Mouse (Mus musculus): Measurements from ENCODE around the gene Zhx3. TPM values are rescaled to one million over a fixed set of nuclear protein-coding genes. Genes with fewer than 3 reads are reported as not detected.

Zhx3 gene
- polyA plus RNA-seq, 1 experiment from 2014 or later = 17.9 TPM

GRCm38 (mm10) chr2:160741580-160741979 lies 131.2 kb downstream of the Zhx3 start:
- ATAC-seq (ENCODE audit: low FRiP score) (no peak), DNase-seq (ENCODE audit: low spot score) (no peak)
- no peaks in the 10 kb centered on the region for H3K9me3 ChIP-seq (ENCODE audit: control insufficient read depth, low read length)
- H3K4me1 ChIP-seq (replicated peaks; ENCODE audit: control insufficient read depth, insufficient read depth, low read length) = peaks cover 18% of the 10 kb centered on the region; the same call in 1 of the 2 replicates
- H3K36me3 ChIP-seq (replicated peaks; ENCODE audit: control insufficient read depth, insufficient read depth) = peaks cover 22% of the 10 kb centered on the region
- H3K27ac ChIP-seq = no peak overlapping the region
- no peak overlapping the region for H3K9ac ChIP-seq
- H3K27me3 ChIP-seq (ENCODE audit: control insufficient read depth, insufficient read depth, low read length) = no peaks in the 10 kb centered on the region
- 85% methylated on average over 3 of the region's 3 CpGs for WGBS
- no peak overlapping the region for H3K4me2 ChIP-seq (replicated peaks)
- H3K4me3 ChIP-seq (replicated peaks; ENCODE audit: low read length) = no peak overlapping the region

GRCm38 (mm10) chr2:160740521-160741156 lies 132.2 kb downstream of the Zhx3 start:
- H3K27ac ChIP-seq = no peak overlapping the region
- H3K4me2 ChIP-seq (replicated peaks) = no peak overlapping the region
- no peaks in the 10 kb centered on the region for H3K9me3 ChIP-seq (ENCODE audit: control insufficient read depth, low read length)
- no peak overlapping the region for H3K9ac ChIP-seq
- H3K4me1 ChIP-seq (replicated peaks; ENCODE audit: control insufficient read depth, insufficient read depth, low read length) = peaks cover 24% of the 10 kb centered on the region; the same call in 1 of the 2 replicates
- 49% methylated on average over 11 of the region's 11 CpGs for WGBS
- H3K36me3 ChIP-seq (replicated peaks; ENCODE audit: control insufficient read depth, insufficient read depth) = peaks cover 26% of the 10 kb centered on the region
- no peak overlapping the region for H3K4me3 ChIP-seq (replicated peaks; ENCODE audit: low read length)
- H3K27me3 ChIP-seq (ENCODE audit: control insufficient read depth, insufficient read depth, low read length) = no peaks in the 10 kb centered on the region
- ATAC-seq (ENCODE audit: low FRiP score) = no peak
- no peak for DNase-seq (ENCODE audit: low spot score)

- Histone ChIP-seq H3K27me3 (ENCODE audit: control insufficient read depth, insufficient read depth, low read length) (no peaks in the 10 kb centered on the region), H3K27ac (peak overlapping the region; percentile 58; the same call in 1 of the 2 replicates), H3K36me3 (replicated peaks; ENCODE audit: control insufficient read depth, insufficient read depth) (peaks cover 29% of the 10 kb centered on the region), H3K4me2 (replicated peaks) (no peak overlapping the region), H3K4me1 (replicated peaks; ENCODE audit: control insufficient read depth, insufficient read depth, low read length) (peaks cover 32% of the 10 kb centered on the region), H3K9ac (no peak overlapping the region), H3K9me3 (ENCODE audit: control insufficient read depth, low read length) (no peaks in the 10 kb centered on the region), H3K4me3 (replicated peaks; ENCODE audit: low read length) (no peak overlapping the region)
- WGBS = 60% methylated on average over 2 of the region's 2 CpGs
- ATAC-seq (ENCODE audit: low FRiP score) = no peak
- DNase-seq (ENCODE audit: low spot score) = no peak
These were observed 133.0 kb downstream of the Zhx3 start for GRCm38 (mm10) chr2:160739647-160740356.

- Histone ChIP-seq H3K27me3 (ENCODE audit: control insufficient read depth, insufficient read depth, low read length) (no peaks in the 10 kb centered on the region), H3K36me3 (replicated peaks; ENCODE audit: control insufficient read depth, insufficient read depth) (peaks cover 34% of the 10 kb centered on the region), H3K4me1 (replicated peaks; ENCODE audit: control insufficient read depth, insufficient read depth, low read length) (peaks cover 47% of the 10 kb centered on the region), H3K4me3 (replicated peaks; ENCODE audit: low read length) (no peak overlapping the region), H3K9ac (no peak overlapping the region), H3K4me2 (replicated peaks) (no peak overlapping the region), H3K27ac (no peak overlapping the region), H3K9me3 (ENCODE audit: control insufficient read depth, low read length) (no peaks in the 10 kb centered on the region)
- ATAC-seq (ENCODE audit: low FRiP score) (no peak), DNase-seq (ENCODE audit: low spot score) (no peak)
- 80% methylated on average over 5 of the region's 5 CpGs for WGBS
These were observed 134.4 kb downstream of the Zhx3 start for GRCm38 (mm10) chr2:160738354-160738753.

DNA sequence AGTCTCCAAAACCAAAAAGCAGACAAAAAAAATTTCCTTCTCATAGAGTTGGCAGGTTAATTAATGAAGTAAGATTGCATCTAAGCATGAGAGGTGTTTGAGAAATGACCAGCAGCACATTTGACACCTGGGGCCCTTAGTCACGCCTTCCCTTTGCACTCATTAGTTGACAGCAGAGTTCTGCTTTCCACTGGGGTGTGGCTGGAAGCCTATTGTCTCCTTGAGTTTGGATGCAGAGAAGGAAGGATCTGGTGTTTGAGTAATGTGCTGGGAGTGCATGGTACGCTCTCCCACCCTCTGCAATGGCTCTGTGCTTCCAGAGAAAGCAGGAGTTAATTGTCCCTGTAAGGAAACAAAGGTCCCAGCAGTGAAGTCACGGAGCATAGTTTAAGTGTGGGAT lies 136.3 kb downstream of the Zhx3 start:
- H3K27ac ChIP-seq = no peak overlapping the region
- H3K4me2 ChIP-seq (replicated peaks) = no peak overlapping the region
- no peaks in the 10 kb centered on the region for H3K27me3 ChIP-seq (ENCODE audit: control insufficient read depth, insufficient read depth, low read length)
- ATAC-seq (ENCODE audit: low FRiP score) (no peak), DNase-seq (ENCODE audit: low spot score) (no peak)
- 90% methylated on average over 3 of the region's 3 CpGs for WGBS
- peaks cover 58% of the 10 kb centered on the region for H3K4me1 ChIP-seq (replicated peaks; ENCODE audit: control insufficient read depth, insufficient read depth, low read length)
- no peaks in the 10 kb centered on the region for H3K9me3 ChIP-seq (ENCODE audit: control insufficient read depth, low read length)
- no peak overlapping the region for H3K4me3 ChIP-seq (replicated peaks; ENCODE audit: low read length)
- H3K36me3 ChIP-seq (replicated peaks; ENCODE audit: control insufficient read depth, insufficient read depth) = peaks cover 25% of the 10 kb centered on the region
- H3K9ac ChIP-seq = no peak overlapping the region

GRCm38 (mm10) chr2:160735706-160736310 lies 137.0 kb downstream of the Zhx3 start:
- Histone ChIP-seq H3K4me2 (replicated peaks) (no peak overlapping the region), H3K4me3 (replicated peaks; ENCODE audit: low read length) (no peak overlapping the region), H3K9me3 (ENCODE audit: control insufficient read depth, low read length) (no peaks in the 10 kb centered on the region), H3K27ac (no peak overlapping the region), H3K4me1 (replicated peaks; ENCODE audit: control insufficient read depth, insufficient read depth, low read length) (peaks cover 53% of the 10 kb centered on the region), H3K27me3 (ENCODE audit: control insufficient read depth, insufficient read depth, low read length) (no peaks in the 10 kb centered on the region), H3K9ac (no peak overlapping the region), H3K36me3 (replicated peaks; ENCODE audit: control insufficient read depth, insufficient read depth) (peaks cover 25% of the 10 kb centered on the region)
- WGBS = 87% methylated on average over 5 of the region's 5 CpGs
- ATAC-seq (ENCODE audit: low FRiP score) = no peak
- no peak for DNase-seq (ENCODE audit: low spot score)

DNA sequence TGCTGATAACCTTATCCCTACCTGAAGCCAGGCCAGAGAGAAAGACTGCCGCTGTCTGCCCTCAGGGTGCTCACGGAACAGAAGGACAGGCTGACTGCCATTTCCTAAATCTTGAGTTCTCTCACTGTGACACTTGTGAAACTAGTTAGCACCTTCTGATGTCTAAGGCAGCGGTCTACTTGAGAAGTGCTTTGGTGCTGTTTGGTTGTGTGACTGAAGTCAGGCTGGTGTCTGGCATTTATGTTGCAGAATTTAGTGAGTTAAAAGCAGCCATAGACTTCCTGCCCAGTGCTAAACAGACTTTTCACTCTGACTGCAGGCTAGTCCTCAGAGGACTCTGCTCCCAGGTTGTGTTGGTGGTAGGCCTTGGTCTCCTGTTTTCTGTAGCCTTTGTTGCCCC lies 138.5 kb downstream of the Zhx3 start:
- peak overlapping the region; percentile 88 for H3K4me2 ChIP-seq (replicated peaks)
- no peak for ATAC-seq (ENCODE audit: low FRiP score)
- whole genome bisulfite sequencing = 90% methylated on average over 3 of the region's 3 CpGs
- H3K9ac ChIP-seq = 0 out of 2 replicates have a peak overlapping the region, but pooled peaks have one; percentile 100
- no peak overlapping the region for H3K27ac ChIP-seq
- no peak for DNase-seq (ENCODE audit: low spot score)
- H3K36me3 ChIP-seq (replicated peaks; ENCODE audit: control insufficient read depth, insufficient read depth) = peaks cover 25% of the 10 kb centered on the region; the same call in 1 of the 2 replicates
- no peak overlapping the region for H3K4me3 ChIP-seq (replicated peaks; ENCODE audit: low read length)
- no peaks in the 10 kb centered on the region for H3K9me3 ChIP-seq (ENCODE audit: control insufficient read depth, low read length)
- peaks cover 48% of the 10 kb centered on the region for H3K4me1 ChIP-seq (replicated peaks; ENCODE audit: control insufficient read depth, insufficient read depth, low read length)
- no peaks in the 10 kb centered on the region for H3K27me3 ChIP-seq (ENCODE audit: control insufficient read depth, insufficient read depth, low read length)

DNA sequence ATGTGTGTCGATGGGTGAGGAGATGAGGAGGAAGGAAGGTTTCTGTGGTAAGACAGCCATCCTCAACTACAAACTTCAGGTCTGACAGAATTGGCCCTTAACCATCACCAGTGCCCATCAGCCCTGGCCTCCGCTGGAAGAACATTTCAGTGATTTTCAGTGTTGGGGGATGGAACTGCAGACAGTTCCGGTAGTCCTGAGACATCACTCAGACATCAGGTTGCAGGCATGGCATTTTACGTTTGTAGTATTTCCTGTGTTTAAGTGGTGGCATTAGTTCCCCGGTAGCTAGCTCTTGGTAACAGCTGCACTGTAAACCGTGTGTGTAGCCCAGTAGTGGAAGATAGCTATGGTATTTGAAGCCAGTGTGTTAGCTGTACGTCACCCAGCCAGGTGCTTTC lies 139.7 kb downstream of the Zhx3 start:
- Histone ChIP-seq H3K4me2 (replicated peaks) (peak overlapping the region; percentile 88), H3K9me3 (ENCODE audit: control insufficient read depth, low read length) (no peaks in the 10 kb centered on the region), H3K4me3 (replicated peaks; ENCODE audit: low read length) (peak overlapping the region; percentile 93), H3K4me1 (replicated peaks; ENCODE audit: control insufficient read depth, insufficient read depth, low read length) (peaks cover 47% of the 10 kb centered on the region), H3K36me3 (replicated peaks; ENCODE audit: control insufficient read depth, insufficient read depth) (peaks cover 25% of the 10 kb centered on the region; the same call in 1 of the 2 replicates), H3K9ac (peak overlapping the region; percentile 100), H3K27ac (no peak overlapping the region), H3K27me3 (ENCODE audit: control insufficient read depth, insufficient read depth, low read length) (no peaks in the 10 kb centered on the region)
- no peak for ATAC-seq (ENCODE audit: low FRiP score)
- 63% methylated on average over 7 of the region's 7 CpGs for WGBS
- DNase-seq (ENCODE audit: low spot score) = no peak

DNA sequence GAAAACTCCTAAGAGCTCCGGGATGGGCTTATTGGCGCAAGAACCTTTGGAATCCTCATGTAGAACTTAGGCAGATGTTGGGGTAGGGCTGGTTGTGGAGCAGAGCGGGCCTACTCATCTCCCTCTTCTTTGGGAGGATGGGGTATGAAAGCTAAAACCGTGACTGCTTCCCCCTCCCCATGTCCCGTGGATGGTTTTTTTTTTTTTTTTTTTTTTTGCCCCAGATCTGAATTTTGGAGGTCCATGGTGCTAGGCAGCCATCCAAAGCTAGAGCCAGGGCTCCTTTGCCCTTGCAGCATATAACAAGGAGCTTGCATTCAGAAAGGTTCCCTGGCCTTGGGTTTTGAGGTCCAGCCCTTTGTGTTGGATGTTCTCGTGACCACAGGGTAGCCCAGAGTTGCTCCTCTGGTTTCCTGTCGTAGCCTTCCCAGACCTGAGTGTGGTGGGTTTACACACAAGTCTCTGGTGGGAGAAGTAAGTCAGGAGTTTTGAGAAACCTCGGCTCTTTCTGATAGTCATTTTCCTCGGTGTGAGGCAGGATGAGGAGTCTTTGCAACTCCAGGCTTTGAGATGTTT lies 140.3 kb downstream of the Zhx3 start:
- H3K27ac ChIP-seq = no peak overlapping the region
- peak overlapping the region; percentile 93 for H3K4me3 ChIP-seq (replicated peaks; ENCODE audit: low read length)
- peaks cover 22% of the 10 kb centered on the region; the same call in 1 of the 2 replicates for H3K36me3 ChIP-seq (replicated peaks; ENCODE audit: control insufficient read depth, insufficient read depth)
- DNase-seq (ENCODE audit: low spot score) (no peak), ATAC-seq (ENCODE audit: low FRiP score) (no peak)
- 41% methylated on average over 9 of the region's 9 CpGs for WGBS
- H3K4me2 ChIP-seq (replicated peaks) = peak overlapping the region; percentile 88
- H3K9ac ChIP-seq = peak overlapping the region; percentile 100
- H3K27me3 ChIP-seq (ENCODE audit: control insufficient read depth, insufficient read depth, low read length) = no peaks in the 10 kb centered on the region
- no peaks in the 10 kb centered on the region for H3K9me3 ChIP-seq (ENCODE audit: control insufficient read depth, low read length)
- H3K4me1 ChIP-seq (replicated peaks; ENCODE audit: control insufficient read depth, insufficient read depth, low read length) = peaks cover 47% of the 10 kb centered on the region

Data from hindbrain, embryonic 14.5 days (tissue).